Mouse (Mus musculus): ENCODE data around the gene Bpifa3. TPM values are rescaled to one million over a fixed set of nuclear protein-coding genes. Genes with fewer than 3 reads are reported as not detected.
"Not testable (repeated sequence)": the region's sequence is repeated elsewhere in the genome, so short reads cannot be mapped to it uniquely, and the experiment has no call there.

Bpifa3 gene
- polyA plus RNA-seq, 1 experiment from 2014 or later = not detected

GRCm38 (mm10) chr2:154183061-154183460 lies 52.9 kb downstream of the Bpifa3 start:
- H3K36me3 ChIP-seq; H3K9ac ChIP-seq; H3K4me1 ChIP-seq (replicated peaks); H3K4me2 ChIP-seq; H3K27me3 ChIP-seq; ATAC-seq (ENCODE audit: low read depth); H3K4me3 ChIP-seq; H3K27ac ChIP-seq (replicated peaks); H3K9me3 ChIP-seq: not testable (repeated sequence)
- WGBS = 80% methylated on average over 4 of the region's 4 CpGs

- H3K4me3 ChIP-seq = no peak overlapping the region
- no peak overlapping the region for H3K4me2 ChIP-seq
- no peaks in the 10 kb centered on the region for H3K9me3 ChIP-seq
- H3K27me3 ChIP-seq = no peaks in the 10 kb centered on the region
- H3K9ac ChIP-seq = no peak overlapping the region
- no peak for ATAC-seq (ENCODE audit: low read depth)
- no peak overlapping the region for H3K27ac ChIP-seq (replicated peaks)
- 0 out of 2 replicates have a peak, but pooled peaks cover 3% of the 10 kb centered on the region for H3K4me1 ChIP-seq (replicated peaks)
- whole genome bisulfite sequencing = 92% methylated on average over 6 of the region's 6 CpGs
- H3K36me3 ChIP-seq = no peaks in the 10 kb centered on the region
These were observed 55.2 kb downstream of the Bpifa3 start for GRCm38 (mm10) chr2:154185319-154185718.

GRCm38 (mm10) chr2:154185748-154186147 lies 55.6 kb downstream of the Bpifa3 start:
- no peak overlapping the region for H3K4me2 ChIP-seq
- H3K4me3 ChIP-seq = no peak overlapping the region
- ATAC-seq (ENCODE audit: low read depth) = no peak
- H3K9me3 ChIP-seq = no peaks in the 10 kb centered on the region
- no peaks in the 10 kb centered on the region for H3K27me3 ChIP-seq
- H3K36me3 ChIP-seq = no peaks in the 10 kb centered on the region
- 0 out of 2 replicates have a peak, but pooled peaks cover 3% of the 10 kb centered on the region for H3K4me1 ChIP-seq (replicated peaks)
- no peak overlapping the region for H3K27ac ChIP-seq (replicated peaks)
- whole genome bisulfite sequencing = 83% methylated on average over 3 of the region's 3 CpGs
- no peak overlapping the region for H3K9ac ChIP-seq

DNA sequence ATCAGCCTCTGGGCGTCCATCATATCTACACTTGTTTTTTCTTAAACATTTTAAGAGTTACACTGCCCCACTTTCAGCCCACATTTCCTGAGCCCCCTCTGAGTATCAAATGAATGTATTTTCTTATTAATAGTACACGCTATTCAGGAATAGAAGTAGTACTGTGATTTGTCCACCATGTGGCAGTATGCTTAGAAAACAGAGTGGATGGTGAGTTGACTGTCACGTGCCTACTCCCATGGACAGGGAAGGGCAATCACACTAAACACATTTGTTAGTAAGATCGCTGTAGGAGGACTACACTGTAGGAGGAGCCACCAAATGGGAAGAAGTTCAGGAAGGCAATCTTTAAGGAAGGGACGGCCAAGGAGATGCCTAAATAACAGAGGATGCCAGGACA lies 57.3 kb downstream of the Bpifa3 start:
- H3K4me1 ChIP-seq (replicated peaks) = 0 out of 2 replicates have a peak, but pooled peaks cover 3% of the 10 kb centered on the region

More for the DNA sequence above, 57.3 kb downstream of the Bpifa3 start:
- H3K27me3 ChIP-seq = no peaks in the 10 kb centered on the region
- H3K9ac ChIP-seq = no peak overlapping the region
- H3K27ac ChIP-seq (replicated peaks) = no peak overlapping the region
- 42% methylated on average over 5 of the region's 5 CpGs for WGBS
- no peaks in the 10 kb centered on the region for H3K9me3 ChIP-seq
- H3K4me2 ChIP-seq = no peak overlapping the region
- ATAC-seq (ENCODE audit: low read depth) = no peak
- no peaks in the 10 kb centered on the region for H3K36me3 ChIP-seq
- no peak overlapping the region for H3K4me3 ChIP-seq

Other genes starting within 250 kb of the Bpifa3 start
- gene Bpifb6, start 229.9 kb upstream of the Bpifa3 start, polyA plus RNA-seq (2015; fragmentation: Nextera tagmentation; extraction: Ambion mirVana) = not detected in 2 replicates
- not detected in 2 replicates for gene Bpifb3, start 212.1 kb upstream of the Bpifa3 start, polyA plus RNA-seq (2015; fragmentation: Nextera tagmentation; extraction: Ambion mirVana)
- not detected in 2 replicates for gene Bpifb4, start 192.1 kb upstream of the Bpifa3 start, polyA plus RNA-seq (2015; fragmentation: Nextera tagmentation; extraction: Ambion mirVana)
- not detected in 2 replicates for gene Bpifa6, start 155.4 kb upstream of the Bpifa3 start, polyA plus RNA-seq (2015; fragmentation: Nextera tagmentation; extraction: Ambion mirVana)
- not detected in 2 replicates for gene Bpifa2, start 122.1 kb upstream of the Bpifa3 start, polyA plus RNA-seq (2015; fragmentation: Nextera tagmentation; extraction: Ambion mirVana)
- not detected in 2 replicates for gene Bpifa1, start 12.5 kb downstream of the Bpifa3 start, polyA plus RNA-seq (2015; fragmentation: Nextera tagmentation; extraction: Ambion mirVana)
- gene Bpifa5, start 32.3 kb downstream of the Bpifa3 start, polyA plus RNA-seq (2015; fragmentation: Nextera tagmentation; extraction: Ambion mirVana) = not detected in 2 replicates
- not detected in 2 replicates for gene Bpifb1, start 60.5 kb downstream of the Bpifa3 start, polyA plus RNA-seq (2015; fragmentation: Nextera tagmentation; extraction: Ambion mirVana)
- gene Bpifb5, start 93.4 kb downstream of the Bpifa3 start, polyA plus RNA-seq (2015; fragmentation: Nextera tagmentation; extraction: Ambion mirVana) = not detected in 2 replicates
- gene Bpifb9a, start 127.5 kb downstream of the Bpifa3 start, polyA plus RNA-seq (2015; fragmentation: Nextera tagmentation; extraction: Ambion mirVana) = not detected in 2 replicates
- gene Bpifb9b, start 176.9 kb downstream of the Bpifa3 start, polyA plus RNA-seq (2015; fragmentation: Nextera tagmentation; extraction: Ambion mirVana) = not detected in 2 replicates
- gene Cdk5rap1, start 242.7 kb downstream of the Bpifa3 start, polyA plus RNA-seq (2015; fragmentation: Nextera tagmentation; extraction: Ambion mirVana) = 15.2 and 15.7 TPM in 2 replicates

Data from neural tube, embryonic 13.5 days (tissue).